Mouse (Mus musculus): ENCODE data around the gene Mga.

GRCm38 (mm10) chr2:119872371-119873104 lies 24.5 kb upstream of the Mga start:
- TF ChIP-seq PAX5 (IDR thresholded peaks at IDR 0.05; ENCODE audit: low read length), result no peak
- no peak for TF ChIP-seq BHLHE40 (IDR thresholded peaks at IDR 0.05; ENCODE audit: low read depth, low read length)
- TF ChIP-seq POLR2AphosphoS2 (IDR thresholded peaks at IDR 0.05; ENCODE audit: low read depth, low read length), result no peak
- TF ChIP-seq CHD2 (IDR thresholded peaks at IDR 0.05; ENCODE audit: low read length), result no peak
